Mouse (Mus musculus) limb, embryonic 12.5 days (tissue): Measurements from ENCODE around the gene Mrps23. TPM values are rescaled to one million over a fixed set of nuclear protein-coding genes. Genes with fewer than 3 reads are reported as not detected.

Experiments
- ATAC-seq: fragments of 200-750 bp; cut with Nextera tagmentation; 2 replicates; pipeline ENCODE4 v1.8.0; 2017; ENCODE audit warnings: low read depth, moderate TSS enrichment; ENCODE audit not compliant: insufficient number of reproducible peaks, insufficient read depth, low FRiP score, low TSS enrichment
- H3K27ac ChIP-seq: fragments of 300-500 bp; sonication (generic); 2 replicates; pipeline ENCODE4 v1.5.1; 2016; ENCODE audit warnings: mild to moderate bottlenecking, moderate library complexity
- H3K27me3 ChIP-seq: fragments of 300-500 bp; sonication (generic); 2 replicates; pipeline ENCODE4 v1.6.1; 2016; ENCODE audit warnings: mild to moderate bottlenecking, moderate library complexity
- H3K36me3 ChIP-seq: fragments of 300-500 bp; sonication (generic); 2 replicates; pipeline ENCODE4 v1.6.1; 2016; ENCODE audit warnings: mild to moderate bottlenecking, moderate library complexity
- H3K4me1 ChIP-seq: fragments of 300-500 bp; sonication (generic); replicated peaks from 2 replicates; pipeline ENCODE4 v1.6.1; 2016
- H3K4me2 ChIP-seq: fragments of 300-500 bp; sonication (generic); 2 replicates; pipeline ENCODE4 v1.6.1; 2016; ENCODE audit warnings: mild to moderate bottlenecking, moderate library complexity
- H3K4me3 ChIP-seq: fragments of 300-500 bp; sonication (generic); replicated peaks from 2 replicates; pipeline ENCODE4 v1.5.1; 2016; ENCODE audit warnings: mild to moderate bottlenecking
- H3K9ac ChIP-seq: fragments of 300-500 bp; sonication (generic); replicated peaks from 2 replicates; pipeline ENCODE4 v1.6.1; 2016; ENCODE audit warnings: mild to moderate bottlenecking, moderate library complexity
- H3K9me3 ChIP-seq: fragments of 300-500 bp; sonication (generic); 2 replicates; pipeline ENCODE4 v1.6.1; 2016; ENCODE audit warnings: mild to moderate bottlenecking, moderate library complexity
- WGBS: fragments of 180-500 bp; shearing (Covaris S2); methylation state at CpG from one replicate; pipeline ENCODE4 v1.1.7; 2016; 5-methylcytosine and 5-hydroxymethylcytosine counted together
- polyA plus RNA-seq: library from polyadenylated mRNA; unstranded; fragments of >200 nt; fragmentation: Nextera tagmentation; extraction: Ambion mirVana; gene quantifications from 2 replicates; pipeline ENCODE4 v1.2.1, GENCODE M21; 2016

Gene Mrps23
- polyA plus RNA-seq, 1 experiment from 2014 or later: 59.5 TPM

- 10% methylated on average over 23 of the region's 23 CpGs for WGBS
- Histone ChIP-seq H3K27me3 (no peaks in the 10 kb centered on the region), H3K27ac (peak overlapping the region; percentile 88), H3K36me3 (no peaks in the 10 kb centered on the region), H3K9me3 (no peaks in the 10 kb centered on the region), H3K4me3 (peak overlapping the region; percentile 17; the same call in 1 of the 2 replicates), H3K9ac (no peak overlapping the region), H3K4me1 (peaks cover 38% of the 10 kb centered on the region), H3K4me2 (peak overlapping the region; percentile 51)
- ATAC-seq: peak; percentile 39; the same call in 1 of the 2 replicates
These were observed 31.3 kb downstream of the Mrps23 start for GRCm38 (mm10) chr11:88235221-88236203.

DNA sequence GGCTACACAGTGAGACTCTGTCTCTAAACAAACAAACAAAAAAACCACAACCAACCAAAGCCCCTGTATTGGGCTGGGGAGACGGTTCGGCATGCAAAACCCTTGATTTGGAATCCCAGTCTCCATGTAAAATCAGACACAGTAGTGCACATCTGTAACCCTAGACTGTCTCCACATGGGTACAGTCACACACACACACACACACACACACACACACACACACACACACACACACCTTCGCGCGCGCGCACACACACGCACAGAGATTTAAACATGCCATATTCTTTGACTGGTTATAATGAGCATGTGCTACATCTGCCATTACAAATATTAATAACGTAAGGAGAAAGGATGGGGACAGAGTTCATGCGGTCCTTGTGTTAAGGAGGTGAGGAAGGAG is 36.1 kb downstream of the Mrps23 start:
- Histone ChIP-seq H3K9ac (no peak overlapping the region), H3K4me3 (no peak overlapping the region), H3K4me1 (peaks cover 29% of the 10 kb centered on the region), H3K27ac (peak overlapping the region; percentile 73; the same call in 1 of the 2 replicates), H3K27me3 (no peaks in the 10 kb centered on the region), H3K9me3 (no peaks in the 10 kb centered on the region), H3K36me3 (no peaks in the 10 kb centered on the region), H3K4me2 (no peak overlapping the region)
- 71% methylated on average over 10 of the region's 10 CpGs for WGBS
- no peak for ATAC-seq

DNA sequence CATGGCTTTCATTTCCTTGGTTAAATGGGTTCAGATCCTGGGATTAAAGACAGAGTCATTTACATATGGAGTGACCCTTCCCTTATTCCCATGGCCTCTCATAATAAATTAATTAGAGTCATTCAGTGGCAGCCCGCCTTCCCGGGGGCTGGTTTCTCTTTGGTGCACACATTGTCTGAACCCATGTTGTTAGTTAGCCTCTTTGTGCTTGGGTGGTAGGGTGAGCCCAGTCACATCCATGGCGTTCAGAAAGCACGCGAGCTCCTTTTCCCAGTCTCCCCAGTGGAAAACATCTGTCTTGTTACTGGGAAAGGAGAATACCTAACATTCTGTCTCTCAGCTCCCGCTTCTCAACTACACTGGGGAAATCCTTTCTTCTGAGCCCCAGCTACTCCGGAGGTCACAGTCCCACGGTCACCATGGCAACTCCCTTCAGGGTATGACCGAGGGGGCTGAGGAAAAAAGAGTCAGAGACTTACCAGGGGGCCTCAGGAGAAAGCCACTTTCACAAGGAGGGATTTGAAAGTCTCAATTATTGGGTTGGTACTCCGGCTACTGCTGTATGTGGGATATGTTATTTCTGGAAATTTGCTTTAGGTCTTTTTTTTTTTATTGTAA is 36.7 kb downstream of the Mrps23 start:
- ATAC-seq: 0 out of 2 replicates have a peak, but pooled peaks have one; percentile 22
- Histone ChIP-seq H3K4me3 (no peak overlapping the region), H3K4me2 (peak overlapping the region; percentile 32), H3K9ac (no peak overlapping the region), H3K27me3 (no peaks in the 10 kb centered on the region), H3K27ac (peak overlapping the region; percentile 73), H3K36me3 (no peaks in the 10 kb centered on the region), H3K4me1 (peaks cover 24% of the 10 kb centered on the region), H3K9me3 (no peaks in the 10 kb centered on the region)
- WGBS: 5% methylated on average over 10 of the region's 10 CpGs

DNA sequence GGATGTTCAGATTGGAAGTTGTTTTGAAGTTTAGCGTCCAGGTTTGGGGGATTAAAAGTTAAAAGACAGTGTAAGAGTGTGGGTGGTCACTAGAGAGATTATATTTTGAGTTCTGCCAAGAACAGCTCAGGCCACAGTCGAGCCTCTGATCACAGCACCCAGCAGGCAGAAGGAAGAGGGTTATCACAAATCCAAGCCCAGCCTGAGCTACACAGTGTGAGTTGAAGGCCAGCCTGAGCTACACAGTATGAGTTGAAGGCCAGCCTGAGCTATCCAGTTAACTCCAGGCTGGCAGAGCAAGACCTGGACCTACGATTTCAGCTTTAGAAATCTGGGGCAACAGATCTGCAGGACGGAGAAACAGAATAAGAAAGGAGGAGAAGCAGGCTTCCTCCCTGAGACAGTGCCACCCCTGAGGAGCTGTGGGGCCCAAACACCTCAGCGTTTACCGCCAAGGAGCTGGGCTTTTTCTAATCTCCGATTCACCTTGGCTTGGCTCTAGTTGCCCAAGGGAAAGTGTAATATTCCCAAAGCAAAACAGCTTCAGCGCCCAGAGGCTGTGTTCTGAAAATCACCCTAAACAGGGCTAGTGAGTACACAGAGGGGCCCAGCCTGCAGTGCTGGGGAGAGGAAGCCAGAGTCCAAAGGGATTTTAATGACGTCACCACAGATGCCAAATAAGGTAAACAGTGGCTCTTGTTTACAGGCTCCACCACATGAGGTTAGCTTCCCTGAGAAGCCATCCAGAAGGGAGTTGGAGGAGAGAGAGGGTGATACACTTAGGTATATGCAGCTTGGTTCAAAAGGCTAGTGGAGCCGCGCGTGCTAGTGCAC is 37.5 kb downstream of the Mrps23 start:
- H3K36me3 ChIP-seq: no peaks in the 10 kb centered on the region
- 40% methylated on average over 12 of the region's 12 CpGs for WGBS
- no peak overlapping the region for H3K4me2 ChIP-seq
- peak overlapping the region; percentile 73 for H3K27ac ChIP-seq
- 0 out of 2 replicates have a peak, but pooled peaks have one; percentile 44 for ATAC-seq
- H3K9me3 ChIP-seq: no peaks in the 10 kb centered on the region
- H3K9ac ChIP-seq: no peak overlapping the region
- H3K4me3 ChIP-seq: no peak overlapping the region
- H3K4me1 ChIP-seq: peaks cover 19% of the 10 kb centered on the region
- no peaks in the 10 kb centered on the region for H3K27me3 ChIP-seq

GRCm38 (mm10) chr11:88245581-88246170 is 41.5 kb downstream of the Mrps23 start:
- ATAC-seq: no peak
- no peak overlapping the region for H3K4me2 ChIP-seq
- 78% methylated on average over 14 of the region's 14 CpGs for WGBS
- H3K9me3 ChIP-seq: no peaks in the 10 kb centered on the region
- H3K27me3 ChIP-seq: no peaks in the 10 kb centered on the region
- H3K4me1 ChIP-seq: peaks cover 24% of the 10 kb centered on the region
- no peak overlapping the region for H3K9ac ChIP-seq
- H3K27ac ChIP-seq: no peak overlapping the region
- H3K36me3 ChIP-seq: no peaks in the 10 kb centered on the region
- H3K4me3 ChIP-seq: no peak overlapping the region

- no peak overlapping the region for H3K4me2 ChIP-seq
- no peak overlapping the region for H3K27ac ChIP-seq
These were observed 44.4 kb downstream of the Mrps23 start for GRCm38 (mm10) chr11:88248636-88249035.

GRCm38 (mm10) chr11:88250568-88250967 is 46.4 kb downstream of the Mrps23 start:
- no peaks in the 10 kb centered on the region for H3K36me3 ChIP-seq
- no peak overlapping the region for H3K4me2 ChIP-seq
- H3K27ac ChIP-seq: no peak overlapping the region
- ATAC-seq: no peak
- H3K9me3 ChIP-seq: no peaks in the 10 kb centered on the region
- 88% methylated on average over 3 of the region's 3 CpGs for WGBS
- H3K4me3 ChIP-seq: no peak overlapping the region
- no peak overlapping the region for H3K9ac ChIP-seq
- H3K4me1 ChIP-seq: peaks cover 34% of the 10 kb centered on the region
- H3K27me3 ChIP-seq: peaks cover 13% of the 10 kb centered on the region; the same call in 1 of the 2 replicates

More at GRCm38 (mm10) chr11:88248636-88249035, 44.4 kb downstream of the Mrps23 start:
- Histone ChIP-seq H3K4me1 (peaks cover 31% of the 10 kb centered on the region), H3K36me3 (no peaks in the 10 kb centered on the region), H3K27me3 (peaks cover 13% of the 10 kb centered on the region; the same call in 1 of the 2 replicates), H3K9ac (0 out of 2 replicates have a peak overlapping the region, but pooled peaks have one; percentile 31), H3K4me3 (no peak overlapping the region), H3K9me3 (no peaks in the 10 kb centered on the region)
- 59% methylated on average over 5 of the region's 5 CpGs for WGBS
- ATAC-seq: no peak

DNA sequence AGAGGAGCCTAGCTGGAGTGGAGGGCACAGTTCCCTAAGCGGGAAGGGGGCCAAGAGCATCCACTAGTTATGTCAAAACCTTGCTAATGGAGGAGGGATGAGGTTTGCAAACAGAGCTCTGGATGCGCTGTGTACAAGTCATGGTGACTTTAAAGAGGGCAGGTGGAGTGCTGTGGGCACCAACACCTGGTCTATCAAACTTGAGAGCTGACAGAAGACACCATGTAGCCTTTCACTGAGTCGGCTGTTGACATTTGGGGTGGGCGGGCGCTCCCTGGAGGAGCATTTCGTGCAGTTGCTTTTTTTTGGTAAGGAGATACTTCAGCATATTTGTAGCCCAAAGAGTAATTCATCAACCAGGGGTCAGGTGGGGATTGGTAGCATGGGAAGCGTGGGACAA is 47.1 kb downstream of the Mrps23 start:
- WGBS: 74% methylated on average over 7 of the region's 7 CpGs
- Histone ChIP-seq H3K4me2 (no peak overlapping the region), H3K4me3 (no peak overlapping the region), H3K27ac (no peak overlapping the region), H3K9me3 (no peaks in the 10 kb centered on the region), H3K9ac (no peak overlapping the region), H3K4me1 (peaks cover 34% of the 10 kb centered on the region), H3K27me3 (peaks cover 13% of the 10 kb centered on the region; the same call in 1 of the 2 replicates), H3K36me3 (no peaks in the 10 kb centered on the region)
- ATAC-seq: no peak

DNA sequence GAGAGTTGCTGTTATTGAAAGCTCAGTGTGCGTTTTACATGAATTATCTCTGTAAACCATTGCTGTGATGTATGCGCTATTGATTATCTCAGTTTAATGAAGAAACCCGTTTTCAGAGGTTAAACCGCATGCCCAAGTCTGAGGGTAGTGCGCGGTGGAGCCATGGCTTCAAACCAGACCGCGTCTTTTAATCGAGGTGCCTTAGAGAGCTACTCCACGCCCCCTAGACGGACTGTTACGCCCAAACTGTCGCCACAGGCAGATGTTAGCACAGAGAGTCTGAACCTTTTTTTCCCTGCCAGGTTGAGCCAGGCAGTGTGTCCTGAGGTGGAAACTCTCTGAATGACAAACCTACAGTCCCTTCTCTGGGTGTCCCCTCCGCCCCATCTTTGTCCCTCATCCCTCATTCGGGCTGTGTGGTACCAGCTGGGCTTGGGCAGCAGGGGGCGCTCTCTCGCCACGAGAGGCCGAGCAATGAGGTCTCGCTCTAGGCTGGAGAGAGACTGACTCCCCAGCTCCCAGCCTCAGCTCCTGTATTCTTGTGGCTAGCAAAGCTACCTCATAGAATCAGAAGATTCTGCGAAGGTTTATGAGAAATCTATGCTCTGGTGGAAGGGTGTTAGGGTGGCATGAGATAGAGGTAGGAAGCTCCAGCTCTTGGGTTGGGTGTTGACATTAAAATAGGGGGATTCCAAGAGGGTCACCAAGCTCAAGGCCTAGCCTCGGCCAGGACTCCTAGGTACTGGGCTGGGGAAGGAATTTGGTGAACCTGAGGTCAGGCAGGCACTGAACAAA is 48.0 kb downstream of the Mrps23 start:
- Histone ChIP-seq H3K4me3 (0 out of 2 replicates have a peak overlapping the region, but pooled peaks have one; percentile 16), H3K9ac (no peak overlapping the region; the same call in 1 of the 2 replicates), H3K36me3 (no peaks in the 10 kb centered on the region), H3K27me3 (peaks cover 13% of the 10 kb centered on the region; the same call in 1 of the 2 replicates), H3K4me1 (peaks cover 34% of the 10 kb centered on the region), H3K27ac (peak overlapping the region; percentile 29; the same call in 1 of the 2 replicates), H3K9me3 (no peaks in the 10 kb centered on the region), H3K4me2 (peak overlapping the region; percentile 47)
- 15% methylated on average over 22 of the region's 22 CpGs for WGBS
- peak; percentile 77 for ATAC-seq
